Mouse (Mus musculus): ENCODE measurements around the gene Slamf7.

Gene Slamf7

GRCm38 (mm10) chr1:171638686-171639085, 14.1 kb downstream of the Slamf7 start:
- no peak for DNase-seq (ENCODE audit: low read depth in 1 of 2, low spot score in 2 of 2)

GRCm38 (mm10) chr1:171637101-171637500, 15.7 kb downstream of the Slamf7 start:
- peak; percentile 31 to 48 for DNase-seq (ENCODE audit: low read depth in 1 of 2, low spot score in 2 of 2)

DNA sequence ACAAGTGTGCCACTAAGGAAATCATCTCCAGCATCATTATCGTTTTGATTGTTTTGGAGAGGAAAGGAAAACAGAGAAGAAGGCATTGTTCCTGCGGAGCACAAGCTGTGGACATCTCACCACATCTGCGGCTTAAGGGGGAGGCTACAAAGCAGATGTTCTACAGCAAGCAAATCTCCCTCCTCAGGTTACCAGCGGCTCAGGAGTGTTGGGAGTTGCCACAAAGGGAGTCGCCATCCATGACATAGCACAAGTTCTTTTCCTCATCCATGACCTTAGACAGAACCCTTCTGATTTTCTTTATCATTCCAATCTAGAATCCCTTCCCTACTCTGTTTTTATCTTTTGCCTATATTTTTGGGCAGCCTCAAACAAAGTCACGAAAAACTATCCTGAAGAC, 17.1 kb downstream of the Slamf7 start:
- no peak for DNase-seq (ENCODE audit: low read depth in 1 of 2, low spot score in 2 of 2)

DNA sequence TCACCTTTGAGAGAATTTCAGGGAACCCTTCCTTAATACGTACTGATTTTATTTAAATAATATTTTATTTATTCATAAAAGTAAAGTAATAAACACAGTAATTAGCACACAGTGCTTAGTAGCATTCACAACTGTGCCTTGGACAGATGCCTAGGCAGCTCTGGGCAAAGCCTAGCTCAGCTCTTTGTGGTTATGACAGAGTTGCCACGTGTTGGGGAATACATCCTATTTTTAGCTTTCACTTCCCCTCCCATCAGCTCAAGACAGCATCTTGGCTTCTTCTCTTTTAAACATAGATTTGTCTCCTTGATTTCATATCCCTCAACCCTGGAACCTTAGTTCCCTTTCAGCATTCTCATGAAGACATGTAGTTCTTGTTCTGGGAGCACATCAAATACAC, 21.4 kb downstream of the Slamf7 start:
- DNase-seq (ENCODE audit: low read depth in 1 of 2, low spot score in 2 of 2): peak in 1 of 2 experiments; percentile 46

DNA sequence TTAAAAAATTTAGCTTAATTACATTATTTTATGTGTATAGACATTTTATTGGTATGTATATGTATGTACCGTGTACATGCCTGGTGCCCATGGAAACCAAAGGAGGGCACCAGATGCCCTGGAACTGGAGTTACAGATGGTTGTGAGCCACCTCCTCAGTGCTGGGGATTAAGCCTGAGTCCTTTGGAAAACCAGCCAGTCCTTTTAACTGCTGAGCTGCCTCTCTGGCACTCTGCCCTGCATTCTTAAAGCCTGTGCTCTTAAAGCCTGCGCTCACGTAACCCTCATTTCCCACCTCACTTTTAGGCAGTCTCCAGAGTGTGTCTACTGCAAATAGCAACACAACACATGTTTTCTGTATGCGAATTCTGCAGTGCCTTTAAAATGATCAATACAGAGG, 21.9 kb downstream of the Slamf7 start:
- DNase-seq (ENCODE audit: low read depth in 1 of 2, low spot score in 2 of 2): no peak

GRCm38 (mm10) chr1:171630041-171630440, 22.8 kb downstream of the Slamf7 start:
- no peak for DNase-seq (ENCODE audit: low read depth in 1 of 2, low spot score in 2 of 2)

DNA sequence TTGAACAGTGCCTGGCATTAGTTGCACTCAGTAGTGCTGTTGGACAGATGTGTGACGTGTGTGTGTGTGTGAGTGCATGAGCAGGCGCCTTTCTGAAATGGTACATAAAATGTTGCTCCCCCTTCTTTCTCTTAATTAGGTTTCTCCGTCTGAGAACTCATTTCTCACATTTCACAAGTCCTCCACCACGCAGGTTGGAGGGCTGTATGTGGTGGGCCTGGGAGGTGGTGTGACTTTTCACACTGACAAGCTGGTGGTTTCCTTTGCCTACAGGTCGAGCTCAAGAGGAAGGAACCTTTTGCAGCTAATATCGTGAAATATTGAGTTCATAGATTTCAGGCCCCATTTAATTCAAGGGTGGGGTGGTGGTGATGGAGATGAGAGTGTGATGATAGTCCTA, 23.7 kb downstream of the Slamf7 start:
- DNase-seq (ENCODE audit: low read depth in 1 of 2, low spot score in 2 of 2): no peak

DNA sequence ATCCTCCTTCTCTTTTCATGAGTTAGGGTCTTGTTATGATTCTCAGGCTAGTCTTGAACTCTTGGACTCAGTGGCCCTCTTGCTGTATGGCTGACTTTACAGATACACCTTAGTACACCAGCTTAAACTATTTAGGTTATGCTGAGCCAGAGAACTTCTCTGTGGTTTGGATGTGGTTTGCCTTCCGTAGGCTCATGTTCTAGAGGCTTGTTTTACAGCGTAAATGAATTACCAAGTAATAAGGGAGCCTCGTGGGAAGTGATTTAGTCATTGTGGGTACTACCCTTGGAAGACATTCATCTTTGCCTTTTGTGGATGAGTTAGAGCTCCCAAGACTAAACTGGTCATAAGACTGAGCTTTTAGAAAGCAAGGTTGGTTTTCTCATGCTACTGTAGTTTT, 25.0 kb downstream of the Slamf7 start:
- DNase-seq (ENCODE audit: low read depth in 1 of 2, low spot score in 2 of 2): no peak

- no peak for DNase-seq (ENCODE audit: low read depth in 1 of 2, low spot score in 2 of 2)
These were observed 32.7 kb downstream of the Slamf7 start for GRCm38 (mm10) chr1:171620091-171620490.

DNA sequence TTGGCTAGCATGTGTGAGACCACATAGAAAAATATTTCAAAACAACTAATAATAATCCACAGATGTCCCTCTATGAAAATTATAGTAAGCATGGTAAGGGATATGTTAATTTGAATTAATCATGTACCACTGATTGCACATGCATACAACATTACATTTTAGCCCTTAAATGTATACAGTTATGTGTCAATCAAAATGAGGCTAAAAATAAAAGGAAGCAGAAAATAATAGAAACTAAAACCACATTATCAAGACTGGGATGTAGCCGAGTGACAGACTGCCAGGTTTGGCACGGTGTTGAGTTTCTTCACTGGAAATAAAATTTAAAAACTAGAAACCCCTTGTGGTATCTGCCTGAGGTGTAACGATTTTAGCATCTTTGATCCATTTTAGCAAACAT, 33.2 kb downstream of the Slamf7 start:
- DNase-seq (ENCODE audit: low read depth in 1 of 2, low spot score in 2 of 2): no peak

DNA sequence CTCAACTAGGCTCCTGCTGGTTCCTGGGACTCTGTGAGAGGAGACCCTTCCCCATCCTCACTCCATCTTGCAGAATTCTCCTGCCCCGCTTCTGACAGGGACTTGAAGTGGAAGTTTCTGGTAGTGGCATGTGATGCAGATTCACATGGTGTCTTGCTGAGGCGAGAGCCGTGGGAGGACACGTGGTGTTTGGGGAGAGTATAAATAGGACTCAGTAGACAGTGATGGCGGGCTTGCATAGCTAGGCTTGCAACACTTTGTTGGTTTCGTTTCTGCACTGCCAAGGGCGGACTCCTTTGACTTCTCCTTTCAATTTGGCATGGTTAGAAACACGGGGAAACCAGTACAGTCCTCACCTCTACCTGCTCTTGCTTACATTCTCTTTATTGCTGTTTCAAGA, 33.8 kb downstream of the Slamf7 start:
- DNase-seq (ENCODE audit: low read depth in 1 of 2, low spot score in 2 of 2): peak; percentile 77 to 78

- peak; percentile 76 to 90 for DNase-seq (ENCODE audit: low read depth in 1 of 2, low spot score in 2 of 2)
These were observed 35.8 kb downstream of the Slamf7 start for GRCm38 (mm10) chr1:171616881-171617515.

DNA sequence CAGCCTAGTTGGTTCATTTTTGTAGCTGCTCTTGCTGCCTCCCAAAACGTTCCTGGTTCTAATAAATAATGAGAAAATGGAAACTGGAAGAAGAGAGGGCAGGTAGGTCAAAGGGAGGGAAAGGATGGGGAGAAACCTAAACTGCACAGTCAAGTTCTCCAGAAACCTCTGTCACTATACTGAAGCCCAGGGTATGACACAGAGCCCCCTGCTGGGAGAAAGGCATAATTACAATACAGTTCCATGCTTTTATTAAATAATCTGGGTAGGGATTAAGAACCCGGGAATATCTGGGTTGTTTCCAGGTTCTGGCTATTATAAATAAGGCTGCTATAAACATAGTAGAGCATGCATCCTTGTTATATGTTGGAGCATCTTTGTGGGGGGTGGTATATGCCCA, 38.9 kb downstream of the Slamf7 start:
- no peak for DNase-seq (ENCODE audit: low read depth in 1 of 2, low spot score in 2 of 2)

GRCm38 (mm10) chr1:171610781-171611180, 42.1 kb downstream of the Slamf7 start:
- no peak for DNase-seq (ENCODE audit: low read depth in 1 of 2, low spot score in 2 of 2)

DNA sequence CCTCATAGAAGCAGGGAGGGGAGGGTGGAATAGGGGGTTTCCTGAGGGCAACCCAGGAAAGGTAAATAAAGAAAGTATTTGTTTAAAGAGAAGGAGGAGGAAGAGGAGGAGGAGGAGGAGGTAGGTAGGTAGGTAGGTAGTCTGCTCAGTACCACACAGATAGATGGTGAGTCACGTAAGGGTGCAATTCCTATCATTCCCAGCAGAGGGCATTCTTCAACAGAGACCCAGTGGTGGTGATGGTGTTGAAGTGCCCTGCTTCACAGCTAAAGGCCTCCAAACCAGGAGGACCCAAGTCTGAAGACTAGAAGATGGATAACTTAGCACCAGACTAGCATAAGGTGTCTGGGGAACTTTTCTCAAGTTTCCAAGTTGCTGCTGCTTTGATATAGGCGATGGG, 42.8 kb downstream of the Slamf7 start:
- peak; percentile 41 to 46 for DNase-seq (ENCODE audit: low read depth in 1 of 2, low spot score in 2 of 2)

DNA sequence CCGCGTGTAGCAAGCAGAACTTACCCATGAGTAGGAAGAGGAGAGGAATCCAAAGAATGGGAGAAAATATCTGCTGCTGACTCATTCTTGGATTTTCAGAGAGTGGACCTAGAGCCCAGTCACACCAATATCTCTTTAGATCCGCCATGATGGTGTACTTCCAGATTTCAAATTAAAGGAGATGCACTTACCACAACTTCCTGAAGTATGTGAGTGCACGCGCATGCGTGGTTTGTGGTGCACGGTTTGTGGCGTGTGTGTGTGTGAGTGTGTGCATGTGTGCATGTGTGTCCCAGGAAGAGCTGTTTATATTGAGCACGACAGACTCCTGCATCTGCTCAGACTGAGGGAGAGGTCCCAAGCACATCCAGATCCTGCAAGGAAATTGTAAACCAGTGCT, 45.7 kb downstream of the Slamf7 start, which contains the start of gene Ly9:
Ly9 (minus strand) TSS at position 235 of the 400 bp plus-strand sequence.
- DNase-seq (ENCODE audit: low read depth in 1 of 2, low spot score in 2 of 2): no peak

DNA sequence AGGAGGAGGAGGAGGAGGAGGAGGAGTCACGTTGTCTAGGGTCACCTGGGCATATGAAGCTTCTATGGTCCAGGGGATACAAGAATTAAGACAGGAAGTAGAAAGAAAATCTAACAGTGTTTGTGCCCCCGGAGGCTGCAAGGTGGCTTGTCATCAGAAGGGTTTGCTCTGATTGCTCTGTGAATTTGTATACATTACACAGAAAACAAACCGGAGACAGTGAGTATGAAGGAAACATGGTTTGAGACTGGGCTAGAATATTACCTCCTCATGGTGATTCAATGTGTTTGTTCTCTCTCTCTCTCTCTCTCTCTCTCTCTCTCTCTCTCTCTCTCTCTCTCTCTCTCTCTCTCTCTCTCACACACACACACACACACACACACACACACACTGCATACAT, 46.2 kb downstream of the Slamf7 start:
- DNase-seq (ENCODE audit: low read depth in 1 of 2, low spot score in 2 of 2): no peak

DNA sequence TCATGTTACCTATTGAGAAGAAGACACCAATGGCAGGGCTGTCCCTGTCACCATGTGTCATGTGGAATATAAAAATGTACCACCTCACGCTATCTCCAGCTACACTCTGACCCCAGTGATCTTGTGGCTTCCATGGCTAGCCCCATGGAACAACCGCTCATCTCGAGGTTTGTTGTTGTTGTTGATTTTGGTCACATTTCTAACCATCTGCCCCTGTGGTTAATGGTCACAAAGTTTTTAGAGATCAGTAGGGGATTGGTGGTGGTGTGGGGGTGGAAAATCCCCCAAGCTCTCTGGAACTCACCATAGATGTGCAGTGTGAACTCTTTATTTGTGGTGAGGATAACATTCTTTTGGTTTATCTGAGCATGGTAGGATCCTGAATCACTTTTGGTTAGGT, 48.1 kb downstream of the Slamf7 start:
- DNase-seq (ENCODE audit: low read depth in 1 of 2, low spot score in 2 of 2): no peak

GRCm38 (mm10) chr1:171584584-171584983, 68.3 kb downstream of the Slamf7 start:
- no peak for DNase-seq (ENCODE audit: low read depth in 1 of 2, low spot score in 2 of 2)
